In genomic region chr2:154717081-154717480, GRCm38 (mm10) we compare ENCODE assay signal across 22 mouse cellular contexts. TPM values are rescaled to one million over a fixed set of nuclear protein-coding genes. Genes with fewer than 3 reads are reported as not detected.
A peak's percentile ranks its signal among the peaks of the same experiment; 100 is the strongest.
DNase-seq lines count a peak whose midpoint lies in the region; ATAC-seq and TF ChIP-seq lines count a peak whose summit lies in the region.
"Had no signal": no experiment of that assay in that cellular context is flagged by ENCODE, and none has a peak within 500 bp of the region (broad histone marks: within the 10 kb centered on the region; RNA-seq: fewer than 3 reads in every experiment).

No protein-coding gene starts in this region.

- H3K9me3 ChIP-seq in lung, embryonic 14.5 days (ENCODE audit: low read depth, low read length), result no peaks in the 10 kb centered on the region
- H3K9me3 ChIP-seq in limb, embryonic 15.5 days, result no peaks in the 10 kb centered on the region

- H3K4me1 ChIP-seq in lung, embryonic 14.5 days (ENCODE audit: insufficient read depth), result no peaks in the 10 kb centered on the region
- H3K4me1 ChIP-seq in lung, adult 2 months (ENCODE audit: control insufficient read depth, insufficient read depth, low read length), result no peaks in the 10 kb centered on the region
- peaks cover 35% of the 10 kb centered on the region for H3K4me1 ChIP-seq in limb, embryonic 15.5 days

- DNase-seq in lung, embryonic 14.5 days, result peak; percentile 73
- DNase-seq in lung, adult 2 months, result no peak
- DNase-seq in cerebellum, adult 8-10 months, result peak; percentile 64
- no peak for DNase-seq in heart, adult 8-10 months (ENCODE audit: low spot score)
- no peak for DNase-seq in layer of hippocampus, adult 11-12 months (ENCODE audit: low spot score)
- no peak for DNase-seq in B cell, adult 2 months
- DNase-seq: gastrocnemius, postnatal 25 days; liver; thymus, postnatal 4 days had no signal

- no peak overlapping the region for H3K9ac ChIP-seq in lung, embryonic 14.5 days
- no peak overlapping the region for H3K9ac ChIP-seq in limb, embryonic 15.5 days

- no peak overlapping the region for H3K27ac ChIP-seq in lung, embryonic 14.5 days (ENCODE audit: low read depth)
- H3K27ac ChIP-seq in limb, embryonic 15.5 days, result peak overlapping the region; percentile 59; the same call in 1 of the 2 replicates
- H3K27ac ChIP-seq: layer of hippocampus, adult 2 months had no signal

- no peak overlapping the region for H3K4me2 ChIP-seq in lung, embryonic 14.5 days
- H3K4me2 ChIP-seq in limb, embryonic 15.5 days, result no peak overlapping the region
- H3K4me2 ChIP-seq: heart, embryonic 11.5 days; midbrain, embryonic 11.5 days had no signal

- no peaks in the 10 kb centered on the region for H3K36me3 ChIP-seq in lung, embryonic 14.5 days (ENCODE audit: insufficient read depth)
- H3K36me3 ChIP-seq in limb, embryonic 15.5 days, result no peaks in the 10 kb centered on the region

- H3K4me3 ChIP-seq in lung, embryonic 14.5 days (ENCODE audit: low read depth, low read length), result no peak overlapping the region
- H3K4me3 ChIP-seq in lung, adult 2 months (replicated peaks; ENCODE audit: extremely low read depth, low read depth, low read length), result no peak overlapping the region
- H3K4me3 ChIP-seq in limb, embryonic 15.5 days, result no peak overlapping the region
- H3K4me3 ChIP-seq: layer of hippocampus, adult 2 months had no signal

- TF ChIP-seq POLR2A in lung, adult 2 months (IDR thresholded peaks at IDR 0.05; ENCODE audit: borderline replicate concordance, extremely low read depth, low read depth, low read length), result no peak

- peak; percentile 72; the same call in 1 of the 2 replicates for ATAC-seq in lung, embryonic 14.5 days (ENCODE audit: insufficient read depth)
- 0 out of 2 replicates have a peak, but pooled peaks have one; percentile 59 for ATAC-seq in limb, embryonic 15.5 days (ENCODE audit: insufficient number of reproducible peaks, low FRiP score, low TSS enrichment, low read depth)

- H3K27me3 ChIP-seq in lung, embryonic 14.5 days (ENCODE audit: insufficient read depth, low read length), result no peaks in the 10 kb centered on the region
- no peaks in the 10 kb centered on the region for H3K27me3 ChIP-seq in limb, embryonic 15.5 days

- TF ChIP-seq CTCF in lung, embryonic 14.5 days (IDR thresholded peaks at IDR 0.05; ENCODE audit: low read depth), result no peak
- TF ChIP-seq CTCF in lung, adult 2 months (IDR thresholded peaks at IDR 0.05; ENCODE audit: insufficient read depth, low read length), result no peak

RNA-seq across cellular contexts. Expression of gene Gm14214, which starts 52.7 kb away (rescaled TPM):
- polyA plus RNA-seq in lung, embryonic 14.5 days (2014; fragmentation: Nextera tagmentation; extraction: Ambion mirVana), result not detected in 2 replicates
- not detected in 2 replicates for polyA plus RNA-seq in lung, adult 2 months (2012; rRNA removed)
- polyA plus RNA-seq in limb, embryonic 15.5 days (2015; fragmentation: Nextera tagmentation; extraction: Ambion mirVana), result not detected in 2 replicates
- not detected for total RNA-seq in heart, adult 8-10 months (2022)
- total RNA-seq: adrenal gland, postnatal 10 days; gastrocnemius, postnatal 25 days; hematopoietic stem cell, adult 5-6 weeks; layer of hippocampus, adult 2 months; left cerebral cortex, adult 18-20 months; MEL had no signal
- polyA plus RNA-seq: frontal cortex, adult 2 months; heart, embryonic 11.5 days; intestine, embryonic 14.5 days; kidney, embryonic 16.5 days; midbrain, embryonic 11.5 days; spleen, adult 2 months; testis, adult 2 months had no signal

Comparison
In these comparisons a context has a peak if more than half of its experiments do, and no peak if none do; other contexts are left out.
1. DNase-seq: peak in lung, embryonic 14.5 days (single experiment) and cerebellum, adult 8-10 months (single experiment); none in lung, adult 2 months (single experiment), heart, adult 8-10 months (single experiment), layer of hippocampus, adult 11-12 months (single experiment) and B cell, adult 2 months (0 of 2).